Mouse (Mus musculus) heart, adult 2 months (tissue): Measurements from ENCODE around the gene Atg7.

Source experiments
- CTCF ChIP-seq: fragments of 200-600 bp; IDR thresholded peaks from 2 replicates; pipeline ENCODE4 v1.8.1; 2022; ENCODE audit warnings: antibody characterized with exemption, mild to moderate bottlenecking, moderate library complexity
- EP300 ChIP-seq: fragments of 200-500 bp; IDR thresholded peaks from 2 replicates; pipeline ENCODE4 v1.6.1; 2011; ENCODE audit warnings: low read depth, low read length, control low read depth; ENCODE audit not compliant: insufficient read depth
- POLR2A ChIP-seq: fragments of 200-500 bp; IDR thresholded peaks from 2 replicates; pipeline ENCODE4 v1.6.1; 2011; ENCODE audit warnings: mild to moderate bottlenecking, low read depth, low read length, control low read depth; ENCODE audit not compliant: insufficient read depth

- TF ChIP-seq POLR2A (no peak), EP300 (no peak), CTCF (no peak)
These were observed 165.9 kb downstream of the Atg7 start for GRCm38 (mm10) chr6:114808654-114809430.
